Mouse (Mus musculus): ENCODE measurements around the gene Alyref. TPM values are rescaled to one million over a fixed set of nuclear protein-coding genes. Genes with fewer than 3 reads are reported as not detected.

Gene Alyref
- total and polyA plus RNA-seq, 3 experiments: 600 to 1,072 TPM; not detected in 1

GRCm38 (mm10) chr11:120573585-120574277, 24.4 kb downstream of the Alyref start:
- H3K27ac ChIP-seq (ENCODE audit: control insufficient read depth, low read depth, low read length): peak overlapping the region; percentile 84
- H3K4me3 ChIP-seq (ENCODE audit: control insufficient read depth in 1 of 2, insufficient read depth in 1 of 2, low read depth in 2 of 2, low read length in 2 of 2): peak overlapping the region; percentile 79 to 88
- TF ChIP-seq ZNF384 (IDR thresholded peaks at IDR 0.05; ENCODE audit: low read depth, low read length) (peak; percentile 48; the same call in 1 of the 2 replicates), UBTF (IDR thresholded peaks at IDR 0.05; ENCODE audit: borderline replicate concordance, insufficient read depth, low read depth, low read length) (no peak), RCOR1 (IDR thresholded peaks at IDR 0.05; ENCODE audit: low read depth, low read length) (no peak), ZC3H11A (IDR thresholded peaks at IDR 0.05; ENCODE audit: low read depth, low read length) (no peak), MYB (IDR thresholded peaks at IDR 0.05; ENCODE audit: low read depth, low read length) (0 out of 2 replicates have a peak, but pooled peaks have one; percentile 9), RAD21 (IDR thresholded peaks at IDR 0.05; ENCODE audit: low read depth, low read length) (no peak), CHD1 (IDR thresholded peaks at IDR 0.05; ENCODE audit: low read depth, low read length) (peak; percentile 91; the same call in 1 of the 2 replicates), ETS1 (IDR thresholded peaks at IDR 0.05; ENCODE audit: low read depth, low read length) (0 out of 2 replicates have a peak, but pooled peaks have one; percentile 14), MAX (IDR thresholded peaks at IDR 0.05; ENCODE audit: low read length) (no peak; the same call in 1 of the 2 replicates), TBP (IDR thresholded peaks at IDR 0.05; ENCODE audit: low read depth, low read length) (no peak; the same call in 1 of the 2 replicates), MXI1 (IDR thresholded peaks at IDR 0.05; ENCODE audit: low read depth, low read length) (peak; percentile 48), SIN3A (IDR thresholded peaks at IDR 0.05; ENCODE audit: low read length) (peak; percentile 43)
- H3K9ac ChIP-seq (ENCODE audit: control insufficient read depth, low read depth, low read length, poor library complexity, severe bottlenecking): peak overlapping the region; percentile 92
- DNase-seq (ENCODE audit: low read depth, low spot score): no peak
- H3K9me3 ChIP-seq (replicated peaks; ENCODE audit: insufficient read depth, low read length): no peaks in the 10 kb centered on the region
- peaks cover 5 to 28% of the 10 kb centered on the region in 2 experiments for H3K36me3 ChIP-seq (ENCODE audit: control insufficient read depth in 1 of 2, insufficient read depth in 2 of 2, low read length in 2 of 2)
- no peaks in the 10 kb centered on the region for H3K27me3 ChIP-seq (ENCODE audit: control insufficient read depth in 1 of 2, insufficient read depth in 2 of 2, low read length in 2 of 2)
- H3K79me2 ChIP-seq (ENCODE audit: control insufficient read depth, insufficient read depth, low read length, poor library complexity): peaks cover 38% of the 10 kb centered on the region
- peaks cover 5 to 16% of the 10 kb centered on the region in 2 experiments for H3K4me1 ChIP-seq (ENCODE audit: control insufficient read depth in 1 of 2, insufficient read depth in 2 of 2, low read length in 2 of 2)

DNA sequence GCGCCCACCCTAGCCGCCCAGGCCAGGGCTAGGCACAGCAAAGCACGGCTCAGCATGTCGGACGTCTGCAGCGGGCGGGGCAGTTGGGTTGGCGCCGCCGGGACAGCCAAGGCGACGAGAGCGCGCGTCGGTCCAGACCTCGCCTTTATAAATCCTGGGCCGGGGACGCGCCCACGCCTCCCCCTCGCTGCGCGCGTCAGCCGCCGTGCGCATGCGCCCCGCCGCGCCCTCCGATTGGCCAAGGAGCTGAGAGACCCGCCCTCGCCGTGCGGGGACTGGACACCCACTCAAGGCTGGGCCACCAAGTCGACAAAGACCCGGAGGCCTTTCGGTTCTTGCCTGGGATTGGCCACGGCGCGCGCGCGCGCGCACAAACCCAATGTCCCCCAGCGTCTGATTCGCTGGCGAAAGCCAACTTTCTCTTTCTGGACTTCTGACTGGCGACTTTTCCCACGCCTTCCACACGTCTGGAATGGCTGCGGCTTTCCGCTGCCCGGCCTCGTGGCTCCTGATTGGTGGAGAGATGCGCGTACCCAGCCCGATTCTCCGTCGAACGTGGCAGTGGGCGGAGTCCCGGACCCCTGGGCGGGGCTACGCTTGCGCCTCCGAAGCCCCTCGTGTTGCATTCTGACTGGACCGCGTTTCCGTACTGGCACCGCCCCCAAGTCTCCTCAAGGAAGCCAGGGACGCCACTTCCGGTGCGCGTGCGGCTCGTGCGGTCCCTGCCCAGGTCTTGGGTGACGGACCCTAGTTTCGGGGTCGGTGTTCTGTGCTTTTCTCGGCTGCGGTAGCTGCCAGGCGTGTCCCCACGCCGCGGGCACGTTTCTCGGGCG, 25.2 kb downstream of the Alyref start, which contains the start of gene P4hb:
Gene P4hb, minus strand, starts transcription at position 502 of the 833 bp plus-strand sequence.
- H3K36me3 ChIP-seq (ENCODE audit: control insufficient read depth in 1 of 2, insufficient read depth in 2 of 2, low read length in 2 of 2): peaks cover 10 to 28% of the 10 kb centered on the region in 2 experiments
- H3K4me3 ChIP-seq (ENCODE audit: control insufficient read depth in 1 of 2, insufficient read depth in 1 of 2, low read depth in 2 of 2, low read length in 2 of 2): peak within 1 kb of the TSS; percentile 88 to 94
- peak; percentile 100 for DNase-seq (ENCODE audit: low read depth, low spot score)
- no peaks in the 10 kb centered on the region for H3K27me3 ChIP-seq (ENCODE audit: control insufficient read depth in 1 of 2, insufficient read depth in 2 of 2, low read length in 2 of 2)
- H3K9me3 ChIP-seq (replicated peaks; ENCODE audit: insufficient read depth, low read length): no peaks in the 10 kb centered on the region
- peaks cover 5 to 16% of the 10 kb centered on the region in 2 experiments for H3K4me1 ChIP-seq (ENCODE audit: control insufficient read depth in 1 of 2, insufficient read depth in 2 of 2, low read length in 2 of 2)
- peak within 1 kb of the TSS; percentile 92 for H3K9ac ChIP-seq (ENCODE audit: control insufficient read depth, low read depth, low read length, poor library complexity, severe bottlenecking)
- peaks cover 41% of the 10 kb centered on the region for H3K79me2 ChIP-seq (ENCODE audit: control insufficient read depth, insufficient read depth, low read length, poor library complexity)
- H3K27ac ChIP-seq (ENCODE audit: control insufficient read depth, low read depth, low read length): peak within 1 kb of the TSS; percentile 84
- TF ChIP-seq EP300 (IDR thresholded peaks at IDR 0.05; ENCODE audit: low read depth in 1 of 2, low read length in 2 of 2): 0 out of 4 replicates have a peak, but pooled peaks of 1 of the 2 experiments have one; percentile 12
- 0 out of 2 replicates have a peak, but pooled peaks have one; percentile 36 for TF ChIP-seq ETS1 (IDR thresholded peaks at IDR 0.05; ENCODE audit: low read depth, low read length)
- peak; percentile 99 for TF ChIP-seq NELFE (IDR thresholded peaks at IDR 0.05; ENCODE audit: low read depth, low read length)
- no peak for TF ChIP-seq ZNF384 (IDR thresholded peaks at IDR 0.05; ENCODE audit: low read depth, low read length)
- TF ChIP-seq MYB (IDR thresholded peaks at IDR 0.05; ENCODE audit: low read depth, low read length): no peak
- TF ChIP-seq MYC (IDR thresholded peaks at IDR 0.05; ENCODE audit: low read depth, low read length): peak; percentile 94
- TF ChIP-seq SMC3 (IDR thresholded peaks at IDR 0.05; ENCODE audit: low read depth, low read length): no peak
- TF ChIP-seq ELF1 (IDR thresholded peaks at IDR 0.05; ENCODE audit: low read depth, low read length): peak; percentile 95
- peak; percentile 76 for TF ChIP-seq POLR2AphosphoS5 (IDR thresholded peaks at IDR 0.05; ENCODE audit: borderline replicate concordance, low read depth, low read length)
- peak; percentile 97 for TF ChIP-seq TBP (IDR thresholded peaks at IDR 0.05; ENCODE audit: low read depth, low read length)
- TF ChIP-seq MAX (IDR thresholded peaks at IDR 0.05; ENCODE audit: low read length): peak; percentile 92
- TF ChIP-seq MAZ (IDR thresholded peaks at IDR 0.05; ENCODE audit: low read depth, low read length): peak; percentile 33; the same call in 1 of the 2 replicates
- no peak for TF ChIP-seq ZC3H11A (IDR thresholded peaks at IDR 0.05; ENCODE audit: low read depth, low read length)
- peak; percentile 84; the same call in 1 of the 2 replicates for TF ChIP-seq BHLHE40 (IDR thresholded peaks at IDR 0.05; ENCODE audit: borderline replicate concordance, low read depth, low read length)
- TF ChIP-seq MXI1 (IDR thresholded peaks at IDR 0.05; ENCODE audit: low read depth, low read length): peak; percentile 96
- no peak for TF ChIP-seq MAFK (IDR thresholded peaks at IDR 0.05; ENCODE audit: borderline replicate concordance, low read depth, low read length)
- peak; percentile 58 for TF ChIP-seq USF1 (IDR thresholded peaks at IDR 0.05; ENCODE audit: low read depth, low read length)
- peak; percentile 99 for TF ChIP-seq ZMIZ1 (IDR thresholded peaks at IDR 0.05; ENCODE audit: low read depth, low read length)
- TF ChIP-seq POLR2A (IDR thresholded peaks at IDR 0.05; ENCODE audit: control insufficient read depth in 1 of 2, insufficient read depth in 1 of 2, low read depth in 1 of 2, low read length in 2 of 2, poor library complexity in 1 of 2): peak; percentile 90 to 99
- TF ChIP-seq CHD2 (IDR thresholded peaks at IDR 0.05; ENCODE audit: low read length): peak; percentile 61
- TF ChIP-seq E2F4 (IDR thresholded peaks at IDR 0.05; ENCODE audit: borderline replicate concordance, low read depth, low read length): peak; percentile 89; the same call in 1 of the 2 replicates

All from MEL (cell line).